Mouse (Mus musculus): Measurements from ENCODE around the gene Acsl1.

DNA sequence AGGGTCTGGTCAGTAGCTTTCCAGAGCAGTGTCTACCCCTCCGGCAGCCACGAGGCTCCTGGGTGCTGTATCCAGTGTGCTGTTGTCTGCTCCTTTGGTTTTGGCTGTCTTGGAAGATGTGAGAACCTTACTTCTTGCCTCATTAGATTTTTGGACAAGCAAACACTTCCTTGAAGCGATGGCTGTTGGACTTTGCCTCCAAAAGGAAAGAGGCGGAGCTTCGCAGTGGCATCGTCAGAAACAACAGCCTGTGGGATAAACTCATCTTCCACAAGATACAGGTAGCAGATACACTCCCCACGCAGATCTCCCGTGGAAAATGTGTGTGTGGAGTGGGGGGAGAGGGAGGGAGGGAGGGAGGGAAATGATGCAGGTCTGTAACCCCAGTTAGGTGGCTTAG lies 55.3 kb downstream of the Acsl1 start:
- no peak for TF ChIP-seq POLR2A (IDR thresholded peaks at IDR 0.05; ENCODE audit: low read depth, low read length)
- TF ChIP-seq CTCF (IDR thresholded peaks at IDR 0.05; ENCODE audit: borderline replicate concordance, insufficient read depth, low read length) = no peak
